Mouse (Mus musculus): ENCODE measurements around the gene Ehbp1l1. TPM values are rescaled to one million over a fixed set of nuclear protein-coding genes. Genes with fewer than 3 reads are reported as not detected.
A peak's percentile ranks its signal among the peaks of the same experiment; 100 is the strongest.

The Ehbp1l1 gene
- total RNA-seq (2021) = 100 to 1,000 TPM; 179 to 191 TPM

DNA sequence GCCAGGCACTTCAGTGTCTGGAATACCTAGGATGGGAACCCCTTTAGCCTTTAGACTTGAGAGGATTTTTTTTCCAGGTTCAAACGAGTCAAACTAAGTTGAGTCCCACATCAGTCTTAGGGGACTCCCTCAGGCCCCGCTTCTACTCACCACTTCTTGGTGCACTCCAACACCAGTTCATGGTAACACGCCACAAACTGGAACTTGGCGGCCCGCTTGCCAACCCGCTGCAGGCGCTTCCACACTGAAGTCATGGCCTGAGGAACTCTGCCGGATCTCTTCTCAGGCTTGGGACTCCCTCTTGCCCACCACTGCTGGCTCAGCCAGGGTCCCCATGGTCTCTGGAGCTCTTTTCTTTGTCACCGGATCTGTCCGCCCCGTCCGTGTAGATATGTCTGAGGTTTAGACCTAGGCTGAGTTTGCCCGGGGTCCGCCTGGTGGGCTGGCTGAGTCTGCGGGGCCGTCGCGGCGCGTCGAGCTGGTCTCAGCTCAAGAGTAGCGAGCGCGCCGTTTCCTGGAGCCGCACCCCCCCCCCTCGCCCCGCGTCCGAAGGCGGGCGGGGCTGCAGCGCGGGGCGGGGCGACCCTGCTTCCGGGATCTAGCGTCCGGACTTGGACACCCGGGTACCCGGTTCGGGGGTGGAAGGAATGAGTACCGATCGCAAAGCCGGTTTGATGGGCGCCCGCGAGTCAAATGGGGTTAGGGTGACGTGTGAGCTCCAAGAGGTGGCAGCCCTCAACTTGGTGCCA is at the start of gene Ehbp1l1:
Gene Ehbp1l1, minus strand, starts transcription at position 551 of the 749 bp plus-strand sequence.
- peak; percentile 87 for DNase-seq

DNA sequence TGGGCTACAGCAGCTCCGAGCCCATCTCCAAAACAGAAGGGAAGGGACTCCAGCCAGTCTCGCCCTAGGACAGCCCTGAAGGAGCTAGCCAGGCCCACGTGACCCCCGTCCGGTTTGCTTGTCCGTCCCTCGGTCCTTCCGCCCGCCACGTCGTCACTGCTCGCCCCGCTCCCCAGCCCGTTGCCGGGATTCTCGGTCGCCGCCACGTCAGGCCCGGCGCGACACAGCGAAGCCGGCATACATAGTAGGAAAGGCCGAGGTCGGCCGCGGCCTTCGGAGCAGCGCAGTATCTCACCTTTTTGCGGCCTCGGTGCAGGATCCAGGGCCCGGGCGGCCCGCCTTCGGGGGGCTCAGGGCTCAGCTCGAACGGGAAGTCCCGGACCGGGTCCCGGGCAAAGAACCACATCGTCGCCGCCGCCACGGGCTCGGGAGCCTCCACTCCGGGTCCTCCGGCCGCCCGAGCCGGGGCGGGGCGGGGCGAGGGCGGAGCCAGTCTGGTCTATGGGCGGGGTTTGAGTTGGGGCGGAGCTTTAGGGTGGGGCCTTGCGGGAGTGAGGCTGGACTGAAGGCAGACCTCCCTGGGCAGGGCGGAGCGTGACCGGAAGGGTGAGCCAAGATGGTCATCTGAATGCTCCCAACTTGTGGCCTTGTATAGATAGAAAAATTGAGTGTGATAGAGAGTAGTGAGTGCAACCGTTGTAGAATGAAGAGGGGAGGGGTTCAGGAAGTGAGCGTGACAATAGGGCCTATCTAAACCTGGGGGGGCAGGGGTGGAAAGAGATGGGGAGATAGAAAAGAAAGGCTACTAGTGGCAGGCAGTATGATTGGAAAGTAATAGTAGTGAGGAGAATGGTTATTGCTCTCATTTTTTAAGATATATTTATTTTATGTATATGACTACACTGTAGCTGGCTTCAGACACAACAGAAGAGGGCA is 45.1 kb upstream of the Ehbp1l1 start, which contains the start of gene Scyl1:
Gene Scyl1, minus strand, starts transcription at position 495 of the 936 bp plus-strand sequence.
- peak; percentile 99 for DNase-seq

DNA sequence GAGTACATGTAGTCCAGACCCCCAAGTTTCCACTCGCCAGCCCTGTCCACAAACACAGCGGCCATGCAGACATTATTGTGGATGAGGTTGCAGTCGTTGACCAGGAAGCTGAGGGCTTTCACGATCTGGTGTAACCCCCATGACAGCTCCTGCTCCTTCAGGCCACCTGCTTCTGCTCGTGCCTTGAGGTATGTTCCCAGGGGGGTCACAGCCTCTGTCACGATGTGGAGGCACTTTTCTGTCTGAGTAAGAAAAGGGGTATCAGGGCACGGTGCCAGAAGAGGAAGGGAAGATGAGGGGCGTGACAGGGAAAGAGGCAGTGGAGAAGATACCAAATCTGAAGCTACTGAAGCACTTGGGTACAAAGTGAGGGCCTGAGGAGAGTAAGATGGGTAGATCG is 44.2 kb upstream of the Ehbp1l1 start:
- DNase-seq = no peak

DNA sequence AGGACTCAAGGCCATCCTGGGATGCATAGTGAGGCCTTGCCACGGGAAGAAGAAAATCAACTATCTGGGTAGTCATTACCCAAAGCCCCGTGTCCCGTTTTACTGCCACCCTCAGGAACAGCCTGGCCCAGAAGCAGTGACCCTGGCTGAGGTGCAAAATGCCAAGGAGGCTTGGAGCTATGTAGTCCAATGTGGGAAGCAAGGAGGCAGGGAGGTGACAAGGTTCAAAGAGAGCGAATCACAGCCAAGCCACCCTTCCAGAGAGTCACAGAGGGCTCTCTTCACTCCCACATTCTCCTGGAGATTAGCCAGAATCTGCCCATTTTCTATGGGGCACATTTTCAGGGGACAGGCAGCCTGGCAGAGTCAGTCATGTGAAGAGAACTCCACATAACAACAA is 41.2 kb upstream of the Ehbp1l1 start:
- no peak for DNase-seq

DNA sequence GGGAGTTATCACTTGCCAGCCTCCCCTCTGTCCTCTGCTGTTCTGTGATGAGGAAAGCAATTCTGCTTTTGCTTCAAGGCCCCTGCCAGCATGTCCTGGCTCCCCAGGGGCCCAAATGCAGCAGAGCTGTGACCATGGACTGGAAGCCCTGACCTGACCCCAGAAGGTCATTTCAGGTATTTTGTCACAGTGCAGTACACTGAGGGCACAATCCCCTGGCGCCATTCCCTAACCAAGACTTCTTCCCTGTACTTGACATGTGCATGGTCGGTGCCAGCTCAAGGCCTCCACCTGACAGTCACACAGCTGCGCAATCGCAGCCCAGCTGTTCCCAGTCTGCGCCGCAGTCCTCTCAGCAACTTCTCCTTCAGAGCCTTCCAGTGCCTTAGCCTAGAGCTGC is 37.0 kb upstream of the Ehbp1l1 start:
- DNase-seq = no peak

DNA sequence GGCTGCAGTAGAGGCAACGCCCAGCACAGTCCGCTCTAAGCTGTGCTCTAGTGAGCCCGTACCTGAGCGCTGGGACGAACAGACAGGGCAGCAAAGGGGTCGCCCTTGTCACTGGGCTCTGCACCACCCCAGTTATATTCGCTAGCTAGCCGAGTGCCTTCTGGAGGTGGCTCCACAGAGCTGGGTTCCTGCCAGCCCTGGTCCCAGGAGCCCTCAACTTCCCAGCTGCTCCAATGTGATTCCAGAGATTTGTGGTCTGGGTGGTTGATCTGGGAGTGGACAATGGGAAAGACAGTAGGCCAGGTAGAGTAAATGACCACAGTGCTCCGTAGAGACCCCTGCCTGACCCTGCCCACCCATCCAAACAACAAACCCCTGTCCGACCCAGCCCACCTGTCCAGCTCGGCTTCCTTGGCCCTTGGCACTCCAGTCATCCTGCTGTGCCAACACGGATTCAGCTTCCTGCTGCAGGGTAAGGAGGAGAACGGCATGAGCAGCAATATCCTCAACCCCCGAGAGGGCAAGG is 32.8 kb upstream of the Ehbp1l1 start:
- DNase-seq = no peak

DNA sequence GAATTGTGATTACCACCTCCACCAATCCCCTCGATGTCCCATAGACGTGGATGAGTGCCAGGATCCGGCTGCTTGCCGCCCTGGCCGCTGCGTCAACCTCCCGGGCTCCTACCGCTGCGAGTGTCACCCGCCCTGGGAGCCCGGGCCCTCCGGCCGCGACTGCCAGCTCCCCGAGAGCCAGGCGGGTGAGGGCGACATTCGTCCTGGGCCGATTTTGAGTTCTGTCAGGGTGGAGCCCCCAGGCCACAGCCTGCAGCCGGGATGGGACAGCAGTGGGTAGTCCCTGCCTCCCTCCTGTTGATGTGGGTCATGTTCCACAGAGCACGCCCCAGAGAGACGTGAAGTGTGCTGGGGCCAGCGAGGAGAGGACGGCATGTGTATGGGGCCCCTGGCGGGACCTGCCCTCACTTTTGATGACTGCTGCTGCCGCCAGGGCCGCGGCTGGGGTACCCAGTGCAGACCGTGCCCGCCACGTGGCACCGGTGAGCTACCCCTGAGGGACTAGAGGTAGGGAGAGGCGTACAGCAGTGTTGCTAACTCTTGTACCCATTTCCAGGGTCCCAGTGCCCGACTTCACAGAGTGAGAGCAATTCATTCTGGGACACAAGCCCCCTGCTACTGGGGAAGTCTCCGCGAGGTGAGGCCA is 31.0 kb upstream of the Ehbp1l1 start:
- peak; percentile 55 for DNase-seq

DNA sequence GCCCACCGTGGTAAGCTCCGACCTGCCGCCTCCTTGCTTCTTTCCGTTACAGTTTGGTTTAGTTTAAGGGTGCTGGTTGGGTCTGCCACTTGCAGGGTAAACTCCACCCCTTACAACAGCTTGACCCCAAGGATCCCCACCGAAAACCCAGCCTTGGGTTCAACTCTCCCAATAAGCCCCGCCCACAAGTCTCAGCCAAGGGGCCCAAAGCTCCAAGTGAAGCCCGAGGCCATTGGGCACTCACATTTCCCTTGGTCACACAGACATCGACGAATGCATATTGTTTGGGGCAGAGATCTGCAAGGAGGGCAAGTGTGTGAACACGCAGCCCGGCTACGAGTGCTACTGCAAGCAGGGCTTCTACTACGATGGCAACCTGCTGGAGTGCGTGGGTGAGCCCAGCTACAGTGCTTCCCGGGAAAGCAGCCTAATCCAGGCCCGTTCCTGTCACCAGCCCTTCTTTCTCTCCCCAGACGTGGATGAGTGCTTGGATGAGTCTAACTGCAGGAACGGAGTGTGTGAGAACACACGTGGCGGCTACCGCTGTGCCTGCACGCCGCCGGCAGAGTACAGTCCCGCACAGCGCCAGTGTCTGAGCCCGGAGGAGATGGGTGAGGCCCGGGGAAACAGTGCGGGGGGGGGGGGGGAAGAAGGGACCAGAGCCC is 30.3 kb upstream of the Ehbp1l1 start:
- no peak for DNase-seq

DNA sequence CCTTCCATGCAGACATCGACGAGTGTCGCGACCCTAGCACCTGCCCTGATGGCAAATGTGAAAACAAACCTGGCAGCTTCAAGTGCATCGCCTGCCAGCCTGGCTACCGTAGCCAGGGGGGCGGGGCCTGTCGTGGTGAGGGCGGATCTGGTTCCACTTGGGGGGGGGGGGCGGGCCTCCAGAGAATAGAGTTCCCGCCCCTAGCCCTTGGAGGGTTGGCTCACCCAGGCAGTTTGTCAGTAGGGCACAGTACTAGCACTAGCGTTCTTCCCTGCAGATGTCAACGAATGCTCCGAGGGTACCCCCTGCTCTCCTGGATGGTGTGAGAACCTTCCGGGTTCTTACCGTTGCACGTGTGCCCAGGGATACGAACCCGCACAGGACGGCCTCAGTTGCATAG is 25.6 kb upstream of the Ehbp1l1 start:
- peak; percentile 57 for DNase-seq

DNA sequence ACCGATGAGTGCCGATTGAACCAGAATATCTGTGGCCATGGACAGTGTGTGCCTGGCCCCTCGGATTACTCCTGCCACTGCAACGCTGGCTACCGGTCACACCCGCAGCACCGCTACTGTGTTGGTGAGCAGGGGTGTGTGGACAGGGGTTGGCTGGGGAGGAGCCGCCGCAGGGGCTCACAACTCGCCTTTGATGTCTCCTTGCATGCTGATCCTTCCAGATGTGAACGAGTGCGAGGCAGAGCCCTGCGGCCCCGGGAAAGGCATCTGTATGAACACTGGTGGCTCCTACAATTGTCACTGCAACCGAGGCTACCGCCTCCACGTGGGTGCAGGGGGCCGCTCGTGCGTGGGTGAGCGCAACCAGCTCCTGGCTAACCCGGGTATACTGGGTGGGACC is 24.8 kb upstream of the Ehbp1l1 start:
- DNase-seq = no peak

DNA sequence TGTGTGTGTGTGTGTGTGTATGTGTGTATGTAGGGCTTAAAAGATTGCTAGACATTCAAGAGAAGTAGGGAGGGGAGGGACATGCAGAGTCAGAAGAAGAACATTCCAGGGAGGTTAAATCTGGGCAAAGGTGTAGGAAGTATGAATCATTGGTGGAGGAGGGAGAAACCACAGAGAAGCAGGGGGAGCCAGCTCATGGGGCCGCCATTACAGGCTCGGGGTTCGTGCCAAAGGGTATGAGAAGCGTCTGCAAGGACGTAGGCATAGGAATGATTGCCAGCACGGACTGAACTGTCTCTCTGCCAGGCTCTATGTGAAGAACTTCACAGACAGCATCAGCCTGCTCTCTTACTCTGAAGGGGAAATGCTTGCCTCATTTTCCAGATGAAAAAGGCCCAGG is 23.4 kb upstream of the Ehbp1l1 start:
- no peak for DNase-seq

DNA sequence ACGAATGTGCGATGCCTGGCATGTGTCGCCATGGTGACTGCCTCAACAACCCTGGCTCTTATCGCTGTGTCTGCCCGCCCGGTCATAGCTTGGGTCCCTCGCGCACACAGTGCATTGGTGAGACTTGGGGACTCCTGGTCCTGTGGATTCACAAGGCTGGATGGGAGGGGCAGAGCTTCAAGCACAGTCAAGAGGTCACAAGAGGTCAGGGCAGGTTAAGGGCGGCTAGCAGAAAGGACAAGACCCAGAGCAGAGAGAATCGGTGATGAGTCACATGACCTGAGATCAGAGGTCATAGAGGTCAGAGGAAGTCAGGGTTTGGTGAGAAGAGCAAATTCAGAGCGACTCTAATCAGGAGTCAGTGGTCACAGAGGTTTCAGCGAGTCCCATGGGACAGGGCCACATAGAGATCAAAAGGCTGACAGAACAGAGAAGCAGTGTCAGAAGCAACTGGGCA is 20.8 kb upstream of the Ehbp1l1 start:
- no peak for DNase-seq

DNA sequence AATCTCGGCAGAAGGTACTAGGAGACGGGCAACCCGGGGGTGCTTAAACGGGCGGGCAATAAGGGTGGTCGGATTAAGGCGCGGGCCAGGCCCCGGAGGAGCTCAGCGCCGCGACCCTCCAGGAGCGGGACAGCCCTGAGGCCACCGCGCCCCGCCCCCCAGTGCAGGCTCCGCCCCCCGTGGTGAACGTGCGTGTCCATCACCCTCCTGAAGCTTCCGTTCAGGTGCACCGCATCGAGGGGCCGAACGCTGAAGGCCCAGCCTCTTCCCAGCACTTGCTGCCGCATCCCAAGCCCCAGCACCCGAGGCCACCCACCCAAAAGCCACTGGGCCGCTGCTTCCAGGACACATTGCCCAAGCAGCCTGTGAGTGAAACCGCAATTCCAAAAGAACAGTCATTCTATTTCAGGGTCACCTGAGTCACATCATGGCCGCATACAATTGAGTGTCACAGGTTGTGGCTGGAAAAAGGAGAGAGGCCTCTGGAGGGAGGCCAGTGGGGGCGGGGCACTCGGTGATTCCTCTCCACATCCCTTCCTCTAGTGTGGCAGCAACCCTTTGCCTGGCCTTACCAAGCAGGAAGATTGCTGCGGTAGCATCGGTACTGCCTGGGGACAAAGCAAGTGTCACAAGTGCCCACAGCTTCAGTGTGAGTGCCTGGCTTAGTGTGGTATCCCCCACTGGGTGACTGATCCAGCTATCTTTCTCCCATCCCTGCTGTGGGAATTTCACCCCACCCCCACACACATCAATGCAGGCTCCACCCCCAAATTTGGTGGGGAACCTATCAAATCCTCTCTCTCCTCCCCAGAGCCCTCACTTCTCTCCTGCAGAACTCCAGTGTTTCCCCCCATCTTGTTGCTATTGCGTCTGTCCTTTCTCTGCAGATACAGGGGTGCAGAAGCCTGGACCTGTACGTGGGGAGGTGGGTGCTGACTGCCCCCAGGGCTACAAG is 19.9 kb upstream of the Ehbp1l1 start:
- DNase-seq = no peak

DNA sequence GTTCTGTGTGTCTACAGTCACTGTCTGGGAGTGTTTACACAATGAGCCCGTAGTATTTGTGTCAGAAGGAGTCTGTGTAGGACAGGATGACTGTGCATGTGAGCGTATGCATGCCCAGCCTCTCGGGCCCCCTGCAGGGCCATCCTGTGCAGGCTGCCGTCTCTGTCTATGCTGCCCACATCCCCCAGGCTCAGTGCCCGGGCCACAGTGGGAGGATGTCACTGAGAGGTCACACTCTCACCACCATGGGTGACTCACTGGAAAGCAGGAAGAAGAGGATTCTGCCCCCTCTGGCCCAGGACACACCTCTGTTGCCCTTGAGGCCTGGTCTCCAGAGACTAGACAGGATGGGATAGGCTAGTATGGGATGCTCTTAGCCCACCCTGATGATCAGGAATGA is 17.5 kb upstream of the Ehbp1l1 start:
- DNase-seq = peak; percentile 36

DNA sequence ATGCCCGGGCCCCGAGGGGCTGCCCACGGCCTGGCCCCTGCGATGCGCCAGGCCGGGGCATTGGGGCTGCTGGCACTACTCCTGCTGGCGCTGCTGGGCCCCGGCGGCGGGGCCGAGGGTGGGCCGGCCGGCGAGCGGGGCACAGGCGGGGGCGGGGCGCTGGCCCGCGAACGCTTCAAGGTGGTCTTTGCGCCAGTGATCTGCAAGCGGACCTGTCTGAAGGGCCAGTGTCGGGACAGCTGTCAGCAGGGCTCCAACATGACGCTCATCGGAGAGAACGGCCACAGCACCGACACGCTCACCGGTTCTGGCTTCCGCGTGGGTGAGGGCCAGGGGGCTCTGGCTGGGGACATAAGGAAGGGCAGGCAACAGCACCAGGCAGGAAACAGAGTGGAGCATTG is 16.1 kb upstream of the Ehbp1l1 start:
- DNase-seq = no peak

DNA sequence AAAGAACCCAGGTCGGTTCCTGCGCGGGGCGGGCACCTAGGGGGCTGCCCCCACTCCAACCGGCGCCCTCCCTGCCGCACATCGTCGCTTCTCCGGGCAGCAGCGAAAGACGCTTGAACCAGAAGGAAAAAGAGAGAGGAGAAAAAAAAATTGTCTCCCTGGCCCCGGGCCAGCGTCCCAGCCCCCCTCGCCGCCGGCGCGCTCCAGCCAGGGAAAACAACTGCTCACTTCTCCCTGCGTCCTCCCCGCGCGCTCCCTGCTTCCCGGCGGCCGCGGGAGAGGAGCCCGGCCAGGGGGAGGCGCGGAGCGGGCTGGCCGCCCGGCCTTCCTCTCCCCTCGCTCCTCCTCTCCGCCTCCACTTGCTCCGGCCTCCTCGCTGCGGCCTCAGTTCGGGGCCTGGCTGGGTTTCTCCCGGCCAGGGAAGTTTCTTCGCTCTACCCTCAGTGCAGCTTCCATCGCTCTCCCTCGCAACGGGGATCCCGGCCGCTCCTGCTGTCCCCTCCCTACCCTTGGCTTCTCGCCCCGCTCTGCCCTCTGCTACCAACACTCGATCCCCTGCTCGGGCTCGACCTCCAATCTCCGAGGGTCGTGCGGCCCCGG is 15.6 kb upstream of the Ehbp1l1 start:
- DNase-seq = peak; percentile 91

DNA sequence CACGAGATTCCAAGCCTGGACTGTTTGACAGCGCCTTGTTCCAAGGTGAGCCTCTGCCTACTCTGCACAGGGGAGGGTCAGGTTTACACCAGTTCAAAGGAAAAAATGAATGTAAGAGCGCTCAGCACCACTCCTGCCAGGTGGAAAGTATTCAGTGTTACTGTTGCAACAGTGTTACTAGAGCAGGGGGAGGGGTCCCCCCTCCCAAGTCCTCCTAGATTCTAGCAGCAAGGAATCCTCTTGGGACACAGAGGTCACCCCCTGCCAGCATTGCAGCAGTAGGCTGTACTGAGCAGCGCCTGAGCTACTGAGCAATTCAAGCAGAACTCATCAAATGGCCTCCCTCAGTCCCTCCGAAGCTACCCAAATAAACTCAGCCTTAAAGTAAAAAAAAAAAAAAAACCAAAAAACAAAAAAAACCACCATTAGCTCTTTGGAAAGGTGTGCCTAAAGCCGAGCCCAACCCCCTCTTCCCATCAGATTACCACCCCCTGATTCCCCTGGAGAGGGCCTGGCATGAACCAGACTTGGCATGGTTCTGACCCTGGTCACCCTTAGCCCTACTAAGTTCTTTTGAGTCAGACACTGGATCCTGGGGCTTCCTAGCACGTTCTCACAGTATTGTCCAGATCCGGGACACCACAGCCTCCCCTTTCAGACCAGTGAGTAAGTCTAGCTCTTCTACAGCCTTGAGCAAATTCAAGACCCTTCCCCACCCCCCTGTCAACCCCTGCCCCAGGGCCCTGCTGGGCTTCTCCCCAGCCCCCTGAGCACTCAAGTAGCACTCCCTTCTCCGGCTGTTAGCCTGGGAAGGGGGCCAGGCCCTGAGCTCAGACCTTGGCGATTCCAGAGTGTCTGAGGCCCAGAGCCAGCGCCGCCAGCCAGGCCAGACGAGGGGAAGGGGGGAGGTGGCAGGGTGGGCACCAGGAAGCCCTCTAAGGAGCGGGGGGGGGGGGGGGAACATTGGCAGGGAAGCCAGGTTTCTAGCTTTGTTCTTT is 14.5 kb upstream of the Ehbp1l1 start, which contains the start of gene Ltbp3:
Gene Ltbp3, plus strand, starts transcription at position 585 of the 998 bp plus-strand sequence.
- DNase-seq = peak; percentile 90

DNA sequence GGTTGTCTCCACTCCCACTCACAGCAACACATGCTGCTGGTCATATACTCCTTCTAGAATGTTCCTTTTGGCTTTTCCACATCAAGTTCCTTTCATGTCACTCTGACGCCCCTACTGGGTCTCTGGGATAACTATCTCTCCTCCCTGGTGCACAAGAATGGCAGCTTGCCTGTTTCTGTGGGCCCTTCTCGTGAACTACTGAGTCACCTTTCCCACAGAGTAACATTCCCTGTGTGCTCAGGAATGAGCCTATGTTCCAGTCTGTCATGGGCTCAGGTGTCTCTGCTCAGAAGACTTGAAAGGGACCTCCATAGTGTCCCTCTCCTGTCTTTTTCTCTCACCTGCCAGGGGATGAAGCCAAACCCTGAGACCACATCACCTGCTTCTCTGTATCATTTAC is 13.3 kb upstream of the Ehbp1l1 start:
- no peak for DNase-seq

DNA sequence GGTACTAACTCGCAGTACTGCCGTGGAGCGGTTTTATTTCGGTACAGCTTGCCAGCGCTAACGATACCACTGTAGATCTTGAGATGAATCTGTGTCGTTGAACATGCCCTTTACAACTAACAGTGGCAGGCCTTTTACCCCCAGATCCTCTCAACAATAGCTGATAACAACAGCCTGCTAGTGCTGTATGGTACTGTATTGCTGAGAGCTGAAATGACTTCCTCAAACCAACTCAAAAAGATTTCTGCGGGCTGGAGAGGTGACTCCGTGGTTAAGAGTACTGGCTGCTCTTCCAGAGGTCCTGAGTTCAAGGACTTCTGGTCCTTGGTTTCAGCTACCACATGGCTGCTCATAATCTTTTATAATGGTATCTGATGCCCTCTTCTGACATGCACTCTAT is 8.2 kb upstream of the Ehbp1l1 start:
- no peak for DNase-seq
